Mouse (Mus musculus) forebrain, postnatal 0 days (tissue): ENCODE data around the gene Syt3. TPM values are rescaled to one million over a fixed set of nuclear protein-coding genes. Genes with fewer than 3 reads are reported as not detected.

Source experiments
- ATAC-seq: fragments of 200-750 bp; cut with Nextera tagmentation; 2 replicates; pipeline ENCODE4 v1.8.0; 2017; ENCODE audit warnings: mild to moderate bottlenecking, moderate library complexity
- DNase-seq: peaks from one replicate; pipeline ENCODE4 v3.0.0-alpha.2; 2015
- H3K27ac ChIP-seq: fragments of 300-500 bp; sonication (generic); 2 replicates; pipeline ENCODE4 v1.5.1; 2014; ENCODE audit warnings: low read depth, mild to moderate bottlenecking, antibody characterized with exemption, low read length, moderate library complexity, mixed read lengths
- H3K27me3 ChIP-seq: fragments of 300-500 bp; sonication (generic); 2 replicates; pipeline ENCODE4 v1.6.1; 2014; ENCODE audit warnings: mild to moderate bottlenecking, low read length, mixed read lengths; ENCODE audit not compliant: insufficient read depth
- H3K36me3 ChIP-seq: fragments of 300-500 bp; sonication (generic); 2 replicates; pipeline ENCODE4 v1.6.1; 2014; ENCODE audit warnings: mild to moderate bottlenecking, moderate library complexity; ENCODE audit not compliant: insufficient read depth
- H3K4me1 ChIP-seq: fragments of 300-500 bp; sonication (generic); 2 replicates; pipeline ENCODE4 v1.6.1; 2014; ENCODE audit warnings: antibody characterized with exemption; ENCODE audit not compliant: insufficient read depth
- H3K4me2 ChIP-seq: fragments of 300-500 bp; sonication (generic); 2 replicates; pipeline ENCODE4 v1.6.1; 2014; ENCODE audit warnings: low read depth, mild to moderate bottlenecking, moderate library complexity
- H3K4me3 ChIP-seq: fragments of 300-500 bp; sonication (generic); 2 replicates; pipeline ENCODE4 v1.5.1; 2014; ENCODE audit warnings: low read depth, low read length, mixed read lengths
- H3K9ac ChIP-seq: fragments of 300-500 bp; sonication (generic); 2 replicates; pipeline ENCODE4 v1.6.1; 2014; ENCODE audit warnings: mild to moderate bottlenecking
- H3K9me3 ChIP-seq: fragments of 300-500 bp; sonication (generic); 2 replicates; pipeline ENCODE4 v1.6.1; 2016; ENCODE audit warnings: low read length
- CTCF ChIP-seq: sonication (generic); IDR thresholded peaks from 2 replicates; pipeline ENCODE4 v1.5.1; 2016; ENCODE audit warnings: antibody characterized with exemption, control low read depth, low read depth
- WGBS: fragments of 180-500 bp; shearing (Covaris S2); extraction: QIAGEN DNeasy Blood & Tissue Kit; methylation state at CpG from one replicate; pipeline ENCODE4 v1.1.7; 2014; 5-methylcytosine and 5-hydroxymethylcytosine counted together
- polyA plus RNA-seq: library from polyadenylated mRNA; unstranded; fragments of >200 nt; fragmentation: Nextera tagmentation; extraction: Ambion mirVana; gene quantifications from 2 replicates; pipeline ENCODE4 v1.2.1, GENCODE M21; 2015
- total RNA-seq: library from RNA; depleted of rRNA; stranded (reverse); fragments of >200 nt; gene quantifications from 2 replicates; pipeline ENCODE4 v1.2.3, GENCODE M21; 2014; rRNA removed

Syt3 gene
- total and polyA plus RNA-seq, 2 experiments from 2014 or later = 55.0 to 77.2 TPM

DNA sequence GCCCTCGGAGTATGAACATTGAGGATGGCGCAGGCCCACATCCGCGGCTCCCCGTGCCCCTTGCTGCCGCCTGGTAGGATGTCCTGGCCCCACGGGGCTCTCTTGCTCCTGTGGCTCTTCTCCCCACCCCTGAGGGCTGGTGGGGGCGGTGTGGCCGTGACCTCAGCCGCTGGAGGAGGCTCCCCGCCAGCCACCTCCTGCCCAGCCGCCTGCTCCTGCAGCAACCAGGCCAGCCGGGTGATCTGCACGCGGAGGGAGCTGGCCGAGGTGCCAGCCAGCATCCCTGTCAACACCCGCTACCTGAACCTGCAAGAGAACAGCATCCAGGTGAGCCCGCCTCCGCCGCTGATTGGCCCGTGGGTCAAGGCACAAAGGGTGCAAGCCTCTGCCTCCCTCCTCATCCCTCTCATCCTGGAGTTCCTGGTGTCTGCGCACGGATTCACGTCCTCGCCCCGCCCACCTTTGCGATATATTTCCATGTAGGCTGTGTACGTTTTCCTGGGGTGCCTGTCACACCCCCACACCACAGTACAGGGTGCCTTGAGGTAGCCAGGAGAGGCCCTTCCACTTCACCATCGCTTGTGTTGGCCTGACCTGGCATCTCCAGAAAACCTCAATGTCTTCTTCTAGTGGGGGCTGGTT lies 61.1 kb downstream of the Syt3 start:
- H3K27ac ChIP-seq = peak overlapping the region; percentile 29; the same call in 1 of the 2 replicates
- TF ChIP-seq CTCF = no peak

DNA sequence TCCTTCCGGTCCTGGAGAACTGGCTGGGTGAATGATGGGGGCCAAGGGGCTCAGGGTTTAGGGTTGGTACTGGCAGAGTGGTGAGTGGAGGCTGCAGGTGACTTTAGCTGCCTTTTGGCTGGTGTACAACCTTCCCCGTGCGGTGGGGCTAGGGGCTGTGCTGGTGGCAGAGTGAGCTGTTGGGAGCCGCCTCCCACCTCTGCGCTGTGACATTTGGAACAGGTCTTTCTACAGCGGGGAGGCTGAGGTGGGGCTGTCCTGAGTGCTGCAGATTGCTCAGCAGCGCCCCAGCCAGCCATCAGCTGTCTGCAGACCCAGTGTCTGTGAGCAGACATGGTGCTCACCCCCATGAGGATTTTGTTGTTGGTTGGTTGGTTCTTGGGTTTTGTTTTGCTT lies 61.6 kb downstream of the Syt3 start:
- ATAC-seq (no peak), DNase-seq (no peak)
- WGBS = 39% methylated on average over 7 of the region's 7 CpGs
- Histone ChIP-seq H3K36me3 (peaks cover 60% of the 10 kb centered on the region), H3K9me3 (no peaks in the 10 kb centered on the region), H3K27me3 (no peaks in the 10 kb centered on the region), H3K9ac (peak overlapping the region; percentile 99), H3K4me2 (peak overlapping the region; percentile 92), H3K4me3 (peak overlapping the region; percentile 7; the same call in 1 of the 2 replicates), H3K27ac (peak overlapping the region; percentile 29), H3K4me1 (peaks cover 21% of the 10 kb centered on the region)
- TF ChIP-seq CTCF = no peak

More for the DNA sequence above, 61.1 kb downstream of the Syt3 start:
- peaks cover 54% of the 10 kb centered on the region for H3K36me3 ChIP-seq
- H3K4me1 ChIP-seq = peaks cover 23% of the 10 kb centered on the region
- 40% methylated on average over 29 of the region's 29 CpGs for WGBS
- H3K4me2 ChIP-seq = peak overlapping the region; percentile 92
- H3K27me3 ChIP-seq = no peaks in the 10 kb centered on the region
- H3K4me3 ChIP-seq = peak overlapping the region; percentile 90
- H3K9me3 ChIP-seq = no peaks in the 10 kb centered on the region
- peak overlapping the region; percentile 99 for H3K9ac ChIP-seq
- DNase-seq = no peak
- ATAC-seq = no peak

DNA sequence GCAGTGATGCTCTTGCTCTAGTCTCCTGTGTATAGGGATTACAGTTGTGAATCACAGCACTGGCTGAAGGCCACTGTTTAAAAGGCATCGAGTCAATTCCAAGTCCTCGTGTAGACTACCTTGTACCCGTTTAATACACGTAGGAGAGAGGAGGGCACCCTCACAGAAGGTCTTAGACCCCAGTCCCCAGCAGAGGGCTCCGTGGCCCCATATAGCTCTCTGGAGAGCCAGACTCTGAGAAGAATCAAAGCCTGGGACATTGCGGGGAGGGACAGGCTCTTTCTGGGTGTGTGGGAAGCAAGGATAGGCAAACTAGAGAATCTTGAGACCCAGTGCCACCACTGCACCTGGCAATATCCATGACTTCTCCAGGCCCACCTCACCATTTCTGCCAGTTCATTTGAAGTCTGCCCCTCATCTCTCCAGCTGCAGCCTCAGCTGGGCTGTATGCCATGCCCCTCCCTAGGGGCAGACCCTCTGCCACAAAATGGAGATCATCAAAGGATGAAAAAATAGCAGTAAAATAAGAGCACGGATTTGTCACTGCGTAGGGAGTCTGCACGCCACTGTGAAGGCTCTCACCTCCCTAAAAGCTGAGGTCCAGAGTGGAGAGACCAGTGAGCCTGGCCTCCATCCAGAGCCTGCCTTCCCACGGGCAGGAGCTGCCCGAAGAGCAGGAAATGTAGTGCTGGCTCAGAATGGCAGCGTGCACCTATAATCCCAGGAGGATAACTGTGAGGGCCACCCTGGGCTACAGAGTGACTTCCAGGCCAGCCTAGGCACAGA lies 62.4 kb downstream of the Syt3 start:
- H3K4me2 ChIP-seq = peak overlapping the region; percentile 92
- H3K36me3 ChIP-seq = peaks cover 60% of the 10 kb centered on the region
- H3K9me3 ChIP-seq = no peaks in the 10 kb centered on the region
- TF ChIP-seq CTCF = no peak
- H3K27me3 ChIP-seq = no peaks in the 10 kb centered on the region
- no peak for DNase-seq
- peaks cover 20% of the 10 kb centered on the region for H3K4me1 ChIP-seq
- 30% methylated on average over 12 of the region's 12 CpGs for WGBS
- no peak for ATAC-seq
- peak overlapping the region; percentile 99; the same call in 1 of the 2 replicates for H3K9ac ChIP-seq
- H3K27ac ChIP-seq = peak overlapping the region; percentile 15; the same call in 1 of the 2 replicates
- H3K4me3 ChIP-seq = no peak overlapping the region

Other genes with a start within 250 kb of the Syt3 start
- not detected in 2 replicates for gene Klk1b16, start 247.3 kb upstream of the Syt3 start, total RNA-seq
- gene Klk1b16, start 247.3 kb upstream of the Syt3 start, polyA plus RNA-seq = not detected in 2 replicates
- not detected in 2 replicates for gene Klk1b24, start 195.9 kb upstream of the Syt3 start, total RNA-seq
- not detected in 2 replicates for gene Klk1b24, start 195.9 kb upstream of the Syt3 start, polyA plus RNA-seq
- gene Klk1b3, start 185.9 kb upstream of the Syt3 start, total RNA-seq = not detected in 2 replicates
- gene Klk1b3, start 185.9 kb upstream of the Syt3 start, polyA plus RNA-seq = not detected in 2 replicates
- not detected in 2 replicates for gene Klk1b4, start 176.7 kb upstream of the Syt3 start, total RNA-seq
- gene Klk1b4, start 176.7 kb upstream of the Syt3 start, polyA plus RNA-seq = not detected in 2 replicates
- gene Klk1b5, start 168.2 kb upstream of the Syt3 start, total RNA-seq = not detected in 2 replicates
- not detected in 2 replicates for gene Klk1b5, start 168.2 kb upstream of the Syt3 start, polyA plus RNA-seq
- not detected in 2 replicates for gene Klk1, start 158.7 kb upstream of the Syt3 start, total RNA-seq
- gene Klk1, start 158.7 kb upstream of the Syt3 start, polyA plus RNA-seq = not detected in 2 replicates
- not detected in 2 replicates for gene Gm36864, start 147.9 kb upstream of the Syt3 start, total RNA-seq
- gene Gm36864, start 147.9 kb upstream of the Syt3 start, polyA plus RNA-seq = not detected in 2 replicates
- 0.23 and 0.29 TPM in 2 replicates for gene 1700028J19Rik, start 137.4 kb upstream of the Syt3 start, total RNA-seq
- gene 1700028J19Rik, start 137.4 kb upstream of the Syt3 start, polyA plus RNA-seq = 1.6 and 2.3 TPM in 2 replicates
- gene 2410002F23Rik, start 137.4 kb upstream of the Syt3 start, total RNA-seq = 250 and 333 TPM in 2 replicates
- gene 2410002F23Rik, start 137.4 kb upstream of the Syt3 start, polyA plus RNA-seq = 312 and 332 TPM in 2 replicates
- not detected in 2 replicates for gene Acp4, start 126.7 kb upstream of the Syt3 start, total RNA-seq
- gene Acp4, start 126.7 kb upstream of the Syt3 start, polyA plus RNA-seq = 0.12 TPM in 1 of 2 replicates, not detected in the other
- gene Gm15517, start 122.7 kb upstream of the Syt3 start, total RNA-seq = not detected in 2 replicates
- gene Gm15517, start 122.7 kb upstream of the Syt3 start, polyA plus RNA-seq = not detected in 2 replicates
- 3.8 and 4.7 TPM in 2 replicates for gene Clec11a, start 77.2 kb upstream of the Syt3 start, total RNA-seq
- gene Clec11a, start 77.2 kb upstream of the Syt3 start, polyA plus RNA-seq = 3.7 and 4.3 TPM in 2 replicates
- gene Shank1, start 73.8 kb upstream of the Syt3 start, total RNA-seq = 31.1 and 34.2 TPM in 2 replicates
- gene Shank1, start 73.8 kb upstream of the Syt3 start, polyA plus RNA-seq = 15.4 and 29.7 TPM in 2 replicates
- gene 1700008O03Rik, start 1.7 kb downstream of the Syt3 start, total RNA-seq = 1.3 and 7.3 TPM in 2 replicates
- 2.7 and 3.5 TPM in 2 replicates for gene 1700008O03Rik, start 1.7 kb downstream of the Syt3 start, polyA plus RNA-seq
- gene Lrrc4b, start 44.9 kb downstream of the Syt3 start, total RNA-seq = 347 and 391 TPM in 2 replicates
- gene Lrrc4b, start 44.9 kb downstream of the Syt3 start, polyA plus RNA-seq = 19.5 and 22.2 TPM in 2 replicates
- 4.4 and 20.3 TPM in 2 replicates for gene Aspdh, start 81.3 kb downstream of the Syt3 start, total RNA-seq
- 1.6 and 2.2 TPM in 2 replicates for gene Aspdh, start 81.3 kb downstream of the Syt3 start, polyA plus RNA-seq
- 27.6 and 39.3 TPM in 2 replicates for gene Josd2, start 83.9 kb downstream of the Syt3 start, total RNA-seq
- gene Josd2, start 83.9 kb downstream of the Syt3 start, polyA plus RNA-seq = 28.6 and 31.7 TPM in 2 replicates
- gene Emc10, start 112.4 kb downstream of the Syt3 start, total RNA-seq = 212 and 238 TPM in 2 replicates
- 168 and 171 TPM in 2 replicates for gene Emc10, start 112.4 kb downstream of the Syt3 start, polyA plus RNA-seq
- 21.1 and 22.0 TPM in 2 replicates for gene Fam71e1, start 112.5 kb downstream of the Syt3 start, total RNA-seq
- gene Fam71e1, start 112.5 kb downstream of the Syt3 start, polyA plus RNA-seq = 23.1 and 27.2 TPM in 2 replicates
- 0.15 and 0.33 TPM in 2 replicates for gene Mybpc2, start 140.6 kb downstream of the Syt3 start, total RNA-seq
- 0.15 and 0.29 TPM in 2 replicates for gene Mybpc2, start 140.6 kb downstream of the Syt3 start, polyA plus RNA-seq
- 0.05 TPM in 1 of 2 replicates, not detected in the other for gene Spib, start 148.0 kb downstream of the Syt3 start, total RNA-seq
- not detected in 2 replicates for gene Spib, start 148.0 kb downstream of the Syt3 start, polyA plus RNA-seq
- 14.1 and 16.2 TPM in 2 replicates for gene Pold1, start 164.7 kb downstream of the Syt3 start, total RNA-seq
- gene Pold1, start 164.7 kb downstream of the Syt3 start, polyA plus RNA-seq = 14.2 and 14.3 TPM in 2 replicates
- gene Nr1h2, start 169.8 kb downstream of the Syt3 start, total RNA-seq = 44.1 and 45.9 TPM in 2 replicates
- 49.9 and 51.1 TPM in 2 replicates for gene Nr1h2, start 169.8 kb downstream of the Syt3 start, polyA plus RNA-seq
- 0.08 and 0.24 TPM in 2 replicates for gene Napsa, start 188.3 kb downstream of the Syt3 start, total RNA-seq
- 0.35 and 0.71 TPM in 2 replicates for gene Napsa, start 188.3 kb downstream of the Syt3 start, polyA plus RNA-seq
- gene Kcnc3, start 206.6 kb downstream of the Syt3 start, total RNA-seq = 6.0 and 8.6 TPM in 2 replicates
- gene Kcnc3, start 206.6 kb downstream of the Syt3 start, polyA plus RNA-seq = 4.2 and 5.2 TPM in 2 replicates